Mouse (Mus musculus) heart, postnatal 4 days (tissue): ENCODE measurements at regions not wholly inside any gene's neighbourhood (a gene's known extent, or its start where the extent isn't known, plus 50 kb on each side); places are given as distances from the start of the nearest gene placed in this dataset.
A peak's percentile ranks its signal among the peaks of the same experiment; 100 is the strongest.

Experiments used
- DNase-seq: peaks from one replicate; pipeline ENCODE4 v3.0.0; 2021

DNA sequence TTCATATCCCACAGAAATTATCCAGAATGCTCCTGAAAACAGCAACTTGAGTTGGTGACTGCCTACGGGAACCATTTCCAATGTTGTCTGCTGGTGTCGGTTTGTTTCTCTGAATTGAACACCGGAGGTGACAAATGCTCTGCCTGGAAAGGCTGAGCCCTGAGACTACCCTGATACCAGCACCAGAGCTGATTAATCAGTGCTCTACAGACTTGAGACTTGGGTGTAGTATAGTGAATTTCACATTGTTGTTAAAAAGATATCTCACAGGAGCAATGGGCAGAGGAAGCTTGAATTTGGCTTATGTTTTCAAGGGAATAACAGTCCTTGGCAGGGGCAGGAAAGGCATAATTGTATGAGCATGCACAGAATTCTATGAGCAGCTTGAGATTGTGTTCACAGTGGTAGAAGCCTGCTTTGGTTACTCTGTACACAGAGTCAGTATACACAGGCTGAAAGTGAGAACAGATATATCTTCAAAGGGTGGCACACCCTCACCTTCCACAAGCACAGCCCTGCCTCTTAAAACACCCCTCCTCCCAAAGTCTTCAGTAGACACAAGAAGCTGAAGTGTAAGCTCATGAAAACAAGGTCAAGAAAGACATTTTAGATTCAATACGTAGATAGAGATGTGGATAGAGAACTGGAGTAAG, 447.1 kb downstream of the Meis1 start:
- no peak for DNase-seq

DNA sequence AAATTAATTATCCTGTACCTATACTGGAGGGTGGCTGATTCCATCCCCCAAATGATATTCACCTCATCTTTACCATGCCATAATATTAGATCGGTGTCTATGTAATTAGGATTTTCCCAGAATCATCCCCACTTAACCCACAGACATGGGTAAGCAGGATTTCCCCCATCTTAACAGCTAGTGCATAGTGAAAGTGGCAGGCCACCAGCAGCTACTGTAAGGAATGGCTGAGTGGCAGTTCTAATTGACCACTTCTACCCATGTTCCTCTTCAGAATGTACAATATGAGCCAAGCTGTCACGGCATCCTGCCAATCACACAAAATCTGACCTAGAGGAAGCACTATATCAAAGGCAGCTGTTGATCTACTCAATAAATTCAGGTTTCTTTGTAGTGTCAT, 455.8 kb downstream of the Meis1 start:
- no peak for DNase-seq

DNA sequence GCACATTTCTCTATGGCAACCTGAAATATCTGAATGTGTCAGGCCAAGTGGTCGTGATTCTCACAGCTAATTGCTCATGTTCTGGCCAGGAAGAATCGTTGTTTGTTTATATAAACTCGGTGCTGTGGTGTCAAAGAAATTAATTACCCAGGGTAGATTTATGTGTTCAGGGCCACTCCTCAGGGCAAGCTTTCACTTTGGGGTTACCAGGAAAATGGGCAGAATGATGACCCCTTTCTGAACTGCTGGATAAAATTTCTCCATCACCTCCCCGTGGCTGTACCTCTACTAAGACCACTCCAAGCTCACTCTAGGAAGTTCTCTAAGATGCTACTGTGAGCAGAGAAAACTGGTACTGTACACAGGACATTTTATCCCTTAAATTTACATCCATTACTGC, 460.1 kb downstream of the Meis1 start:
- no peak for DNase-seq

DNA sequence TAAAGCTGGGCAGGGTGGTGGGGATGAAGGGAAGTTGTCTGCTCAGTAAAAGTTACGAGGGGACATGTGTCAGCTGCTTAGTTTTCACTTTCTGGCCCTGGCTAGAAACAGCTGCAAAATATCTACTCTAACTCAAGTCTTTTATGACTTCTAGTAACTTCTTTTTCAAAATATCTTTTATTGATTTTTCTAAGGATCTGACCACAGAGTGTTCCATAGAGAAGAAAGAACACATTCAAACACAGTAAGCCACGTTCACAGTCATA, 483.3 kb downstream of the Meis1 start:
- DNase-seq = no peak

DNA sequence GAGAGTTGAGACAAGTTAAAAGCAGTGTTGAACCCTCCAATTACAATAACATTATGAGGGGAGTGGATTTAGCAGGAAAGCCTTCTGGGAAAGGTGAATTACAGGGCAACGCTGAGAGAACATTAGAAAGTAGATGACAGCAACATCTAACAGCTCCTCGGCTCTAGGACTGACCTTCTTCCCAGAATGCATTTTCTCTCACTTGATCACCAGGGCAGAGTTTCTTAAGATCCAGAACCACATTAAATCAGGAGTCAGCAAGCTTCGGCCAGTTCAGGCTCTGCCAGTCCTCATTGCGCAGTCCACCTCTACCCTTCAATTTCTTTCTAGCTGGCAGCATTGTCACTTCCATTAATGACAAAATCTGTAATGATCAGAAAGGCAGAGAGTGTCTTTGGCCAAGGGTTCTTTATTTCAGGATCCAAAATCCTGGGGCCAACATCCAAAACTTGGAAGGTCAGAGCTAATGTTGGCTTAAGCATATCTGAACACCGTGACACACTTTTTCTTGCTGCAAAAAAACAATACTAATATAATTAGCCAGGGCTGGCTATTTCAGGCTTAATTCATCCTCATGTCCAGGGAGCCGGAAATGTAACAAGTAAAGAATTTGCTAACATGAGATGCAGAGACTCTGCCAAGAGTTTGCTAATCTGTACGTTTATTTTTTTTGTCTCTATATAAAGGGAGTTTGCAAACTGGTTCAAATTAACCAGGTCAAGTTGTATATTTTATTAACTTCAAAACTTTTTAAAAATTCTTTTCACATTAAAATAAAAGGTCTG, 483.8 kb downstream of the Meis1 start:
- no peak for DNase-seq

DNA sequence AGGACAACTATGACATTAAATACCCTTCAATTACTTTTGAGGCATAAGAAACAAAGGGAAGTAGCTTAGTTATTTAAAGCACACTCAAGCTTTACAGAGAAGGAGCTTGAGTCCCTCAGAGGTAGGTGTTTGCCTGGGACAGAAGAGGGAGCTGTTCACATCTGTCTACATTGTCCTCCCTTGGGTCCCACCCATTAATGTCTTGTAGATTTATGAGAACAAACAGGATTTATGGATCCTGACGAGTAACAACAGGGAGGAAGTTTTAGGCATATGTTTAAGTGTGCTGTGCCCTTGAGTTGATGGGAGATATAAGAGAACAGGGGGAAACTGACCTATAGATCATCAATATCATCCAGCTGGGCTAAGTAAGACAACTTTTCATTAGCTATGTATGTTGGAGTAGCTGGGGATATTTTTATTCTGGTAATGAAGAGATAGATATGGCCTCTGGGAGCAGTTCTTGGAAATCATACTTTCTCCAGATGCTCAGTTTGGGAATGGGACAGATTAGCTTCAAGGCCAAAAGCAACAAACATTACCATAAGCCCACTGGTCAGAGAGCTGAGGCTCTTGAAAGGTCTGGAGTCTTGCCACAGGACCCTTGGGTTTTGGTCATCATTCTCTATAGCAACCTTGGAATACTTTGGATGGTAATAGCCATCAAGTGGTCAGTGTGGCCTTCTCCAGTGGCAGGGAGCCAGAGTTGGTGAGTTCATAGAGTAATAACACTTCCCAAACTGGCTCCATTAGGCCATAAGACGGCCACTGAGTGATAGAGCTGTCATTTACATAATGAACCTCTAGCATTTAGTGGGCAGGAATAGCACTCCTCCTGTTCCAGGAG, 487.3 kb downstream of the Meis1 start:
- peak; percentile 47 for DNase-seq

DNA sequence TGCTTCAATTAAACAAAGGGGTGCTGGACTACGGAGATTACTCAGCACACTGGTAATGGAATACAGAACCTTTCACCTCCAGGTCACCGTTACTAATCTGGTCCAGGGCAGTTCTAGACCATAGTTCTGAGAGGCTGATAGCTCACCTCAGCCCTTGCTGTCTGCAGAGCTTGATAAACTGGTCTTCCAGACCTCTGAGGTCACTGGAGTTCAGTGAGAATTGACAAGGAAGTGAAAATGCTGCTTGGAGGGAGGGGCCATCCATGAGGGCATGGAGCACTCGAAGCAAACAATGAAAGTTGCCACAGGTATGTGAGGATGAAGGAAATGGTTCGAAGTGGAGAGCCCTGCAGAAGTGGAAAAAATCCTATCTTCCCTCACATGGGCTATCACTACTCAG, 490.2 kb downstream of the Meis1 start:
- no peak for DNase-seq

DNA sequence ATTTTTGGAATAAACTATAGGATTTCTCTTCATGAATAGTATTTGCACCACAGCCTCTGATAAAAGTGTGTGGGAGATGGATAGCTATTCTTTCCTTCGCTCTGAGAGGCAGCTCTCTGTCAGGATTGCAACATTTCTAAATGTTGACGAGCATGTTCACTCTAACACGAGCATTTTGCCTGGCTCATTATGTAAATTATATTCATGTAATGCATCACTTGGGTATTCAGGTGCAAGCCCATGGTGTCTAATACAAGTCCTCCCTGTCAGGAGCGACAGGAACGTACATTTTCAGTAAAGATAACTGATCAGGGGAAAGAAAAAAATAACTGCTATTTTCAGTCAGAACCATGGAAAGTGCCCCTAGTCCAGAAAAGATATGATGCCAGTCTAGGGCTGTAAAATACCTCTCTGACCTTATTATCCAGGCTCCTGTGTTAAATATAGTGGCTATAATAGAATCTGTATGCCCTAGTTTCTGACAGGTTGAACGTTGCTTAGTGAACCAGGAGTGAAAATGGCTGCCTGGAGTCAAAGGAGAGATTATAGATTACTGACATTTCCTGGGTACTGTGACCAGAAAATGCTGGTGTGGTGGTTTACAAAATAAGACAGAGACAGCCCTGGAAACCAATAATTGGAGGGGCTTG, 523.6 kb downstream of the Meis1 start:
- DNase-seq = no peak

DNA sequence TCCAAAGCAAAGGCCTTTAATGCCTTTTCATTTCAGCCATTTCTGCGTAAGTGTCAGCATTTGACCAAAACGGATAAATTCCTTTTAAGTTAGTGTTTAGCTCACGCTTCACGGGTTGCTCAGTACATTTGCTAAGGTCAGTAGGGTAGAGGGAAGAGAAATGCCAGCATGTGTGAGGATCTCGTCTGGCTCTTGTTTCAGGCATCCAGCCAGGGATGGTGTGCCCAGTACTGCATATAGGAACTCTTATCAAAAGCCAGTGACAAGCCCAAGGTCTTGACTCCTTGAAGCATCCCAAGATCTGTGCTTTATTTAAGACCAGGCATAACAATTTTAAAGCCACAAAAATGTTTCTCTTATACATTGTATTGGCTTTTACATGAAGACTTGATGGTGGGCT, 524.8 kb downstream of the Meis1 start:
- no peak for DNase-seq

DNA sequence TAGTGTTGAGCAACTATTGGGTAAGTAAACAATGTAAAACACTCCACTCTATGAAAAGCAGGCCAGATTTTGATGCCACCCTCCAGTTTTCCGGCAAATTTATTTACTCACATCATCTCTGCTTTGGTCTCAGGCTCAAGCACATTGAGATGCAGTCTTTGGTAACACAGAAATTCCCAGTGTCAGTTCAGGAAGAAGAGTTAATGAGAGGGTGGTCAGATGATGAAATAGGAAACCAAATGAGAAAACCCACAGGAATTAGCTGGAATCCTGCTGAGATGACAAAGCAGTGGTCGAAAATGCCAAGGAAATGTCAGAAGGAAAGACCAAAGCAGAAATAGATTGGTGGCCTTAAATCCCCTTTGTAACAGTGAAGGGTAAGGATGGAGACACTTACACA, 525.7 kb downstream of the Meis1 start:
- no peak for DNase-seq

DNA sequence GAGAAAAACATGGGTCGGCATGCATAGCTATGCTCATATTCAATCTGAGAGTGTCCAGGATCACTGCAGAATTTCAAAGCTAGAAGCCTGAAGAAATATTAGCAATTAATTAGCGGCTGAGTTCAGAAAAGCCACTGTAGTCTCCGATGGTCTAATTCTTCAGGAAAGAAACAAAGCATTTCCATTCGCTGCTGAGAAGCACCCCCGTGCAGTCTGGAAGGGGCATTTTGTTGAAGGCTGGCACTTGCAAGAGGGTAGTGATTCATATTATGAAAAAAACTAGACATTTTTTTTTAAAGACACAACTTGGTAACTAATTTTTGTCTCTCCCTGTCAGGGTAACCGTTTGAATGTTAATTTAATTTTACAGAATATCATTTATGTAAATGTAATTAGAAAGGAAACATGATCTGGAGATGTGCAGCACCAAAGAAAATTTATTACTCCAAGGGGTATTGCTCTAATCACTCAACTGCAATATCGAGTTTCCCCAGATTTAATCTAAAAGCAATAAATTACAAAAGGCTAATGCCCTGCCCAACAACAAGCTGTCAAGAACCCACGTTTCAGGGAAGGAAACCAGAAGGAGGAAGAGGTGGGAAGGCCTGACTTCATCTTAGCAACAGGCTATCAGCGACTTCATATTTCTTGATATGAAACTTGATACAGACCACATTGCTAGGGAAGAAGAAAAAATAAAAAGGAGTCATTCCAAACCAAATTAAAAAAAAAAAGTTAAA, 529.1 kb downstream of the Meis1 start:
- DNase-seq = no peak

DNA sequence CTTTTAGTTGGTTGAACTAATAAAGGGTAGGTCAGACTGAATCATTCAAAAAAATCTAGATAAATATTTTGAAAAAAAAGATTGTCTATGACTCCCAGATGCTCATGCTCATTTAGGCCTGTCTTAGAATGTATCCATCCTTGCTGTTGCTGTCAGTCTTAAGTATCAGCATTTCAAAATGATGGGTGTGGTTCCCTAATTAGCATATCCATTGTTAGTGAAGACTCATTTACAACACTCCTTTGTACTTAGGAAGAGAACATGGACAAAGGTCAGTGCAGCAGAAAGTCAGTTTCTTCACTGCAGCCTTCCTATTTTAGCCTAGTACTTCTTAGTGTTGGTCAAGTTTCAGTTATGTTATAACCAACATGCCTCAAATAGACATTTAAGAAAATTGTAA, 525.2 kb upstream of the Etaa1 start:
- DNase-seq = no peak

DNA sequence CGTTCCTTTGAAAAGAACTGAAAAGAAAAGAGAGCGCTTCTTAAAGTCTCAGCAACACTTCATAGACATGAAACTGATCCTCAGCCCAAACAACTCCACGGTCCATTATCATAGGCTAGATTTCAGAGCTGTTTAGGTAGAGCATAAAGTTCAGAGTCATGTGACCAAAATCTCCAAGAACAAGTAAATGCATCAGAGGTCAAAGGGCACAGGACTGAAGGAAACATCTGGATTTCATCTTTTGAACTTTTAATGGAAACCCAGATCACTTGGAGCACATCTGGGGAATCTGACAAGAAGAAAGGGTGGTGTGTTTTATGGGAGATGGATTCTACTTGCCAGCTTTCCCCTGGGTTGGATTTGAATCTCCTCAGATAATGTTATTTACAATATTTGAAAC, 497.6 kb upstream of the Etaa1 start:
- DNase-seq = no peak

DNA sequence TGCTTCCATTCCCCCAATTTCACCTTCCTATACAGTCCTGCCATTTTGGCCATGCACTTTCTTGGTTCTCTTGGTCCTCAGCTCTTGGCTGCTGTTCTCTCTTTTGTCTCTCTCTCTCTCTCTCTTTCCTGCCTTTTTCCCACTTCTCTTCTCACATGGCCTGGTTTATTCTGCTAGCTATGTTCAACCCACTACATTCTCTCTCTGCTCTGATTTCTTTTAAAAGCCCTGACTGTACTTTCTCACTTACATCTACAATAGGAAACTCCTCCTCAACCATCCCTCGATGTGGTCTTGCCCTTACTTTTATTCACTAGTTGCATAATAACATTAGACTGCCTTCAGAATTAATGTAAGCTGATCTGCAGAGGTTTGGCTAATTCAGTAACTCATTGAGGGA, 495.2 kb upstream of the Etaa1 start:
- DNase-seq = no peak

DNA sequence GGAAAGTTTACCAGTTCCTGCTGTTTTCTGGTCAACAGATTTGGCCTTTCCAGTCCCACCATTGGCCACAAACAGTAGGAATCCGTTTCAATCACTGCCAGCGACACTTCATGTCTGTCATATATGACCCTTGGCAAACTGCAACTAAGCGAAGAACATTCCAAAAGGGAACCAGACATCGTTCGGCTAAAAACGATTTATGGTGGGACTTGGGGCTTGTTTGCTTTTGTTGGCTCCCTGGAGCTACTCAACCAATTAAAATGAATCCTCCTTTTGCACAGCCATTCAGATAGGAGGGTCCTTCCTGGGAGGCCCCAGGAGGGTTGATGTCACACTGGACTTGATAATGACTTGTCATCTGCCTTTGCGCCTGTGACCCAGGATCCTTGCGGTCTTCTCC, 490.9 kb upstream of the Etaa1 start:
- no peak for DNase-seq

DNA sequence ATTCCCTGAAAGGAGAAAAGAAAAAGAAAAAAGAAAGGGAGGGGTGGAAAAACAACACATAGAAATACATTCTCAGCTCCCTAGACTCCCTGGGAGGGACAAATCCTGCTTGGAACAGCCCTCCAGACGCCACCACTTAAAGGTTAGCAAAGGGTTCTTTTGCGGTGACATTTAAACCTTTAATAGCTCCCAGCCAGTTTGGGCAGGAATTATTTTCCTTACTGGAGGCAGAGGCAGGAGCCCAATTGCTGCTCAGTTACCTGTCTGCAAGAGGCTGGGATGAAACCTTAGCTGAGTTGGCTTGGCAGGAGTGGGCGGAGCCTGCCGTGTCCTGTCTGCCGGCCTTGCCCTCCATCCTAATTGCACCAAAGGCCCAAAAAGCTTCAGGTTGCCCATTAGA, 490.4 kb upstream of the Etaa1 start:
- DNase-seq = no peak

DNA sequence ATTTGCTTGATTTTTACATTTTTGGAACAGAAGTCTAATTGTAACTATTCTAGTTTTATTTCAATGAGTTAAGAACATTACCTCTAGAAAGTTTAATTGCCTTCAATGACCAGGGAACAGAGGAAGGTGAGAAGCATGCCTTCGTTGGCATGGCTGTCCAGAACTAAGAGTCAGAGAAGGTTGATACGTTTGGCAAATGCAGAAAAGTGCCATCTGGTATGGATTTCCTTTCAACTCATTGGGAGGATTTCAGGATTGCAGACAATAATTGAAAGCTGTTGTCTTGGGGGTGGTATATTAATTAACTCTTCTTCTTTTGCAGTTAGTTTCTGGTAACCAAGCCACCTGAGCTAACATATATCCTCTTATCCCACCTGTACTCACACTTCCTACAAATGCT, 489.5 kb upstream of the Etaa1 start:
- DNase-seq = no peak

DNA sequence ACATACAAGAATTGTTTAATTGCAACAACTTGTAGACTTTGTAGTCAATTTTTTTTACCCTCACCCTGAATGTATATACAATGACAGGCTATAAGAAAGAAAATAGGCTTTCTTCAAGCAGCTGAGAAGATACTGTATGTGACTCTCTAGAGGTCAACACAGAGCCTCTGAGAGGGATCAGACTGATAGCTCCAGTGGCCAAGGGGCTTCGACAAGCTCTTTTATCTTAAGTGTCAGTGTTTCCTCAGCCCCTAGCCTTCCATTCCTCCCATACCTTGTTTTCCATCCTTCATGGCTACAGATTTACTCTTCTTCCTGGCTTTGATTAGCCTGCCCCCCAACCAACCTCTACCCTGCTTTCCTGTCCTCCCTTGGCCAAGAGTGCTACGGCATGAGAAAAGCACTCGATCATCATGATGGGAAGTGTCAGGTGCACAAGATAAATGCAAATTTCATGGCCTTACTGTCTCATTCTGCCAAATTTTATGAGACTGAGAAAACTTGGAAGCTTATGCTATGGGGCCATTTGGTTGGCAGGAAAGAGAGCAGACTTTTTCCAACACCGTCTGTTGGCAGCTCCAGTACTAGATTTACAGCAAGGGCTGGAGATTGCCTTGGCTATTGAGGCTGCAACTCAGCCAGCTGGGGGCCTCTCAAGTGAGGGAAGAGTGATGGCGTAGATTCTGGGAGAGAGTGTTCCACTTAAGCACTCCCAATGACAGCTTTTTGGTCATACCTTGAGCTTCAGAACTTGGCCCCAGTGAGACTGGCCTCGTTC, 484.3 kb upstream of the Etaa1 start:
- no peak for DNase-seq

DNA sequence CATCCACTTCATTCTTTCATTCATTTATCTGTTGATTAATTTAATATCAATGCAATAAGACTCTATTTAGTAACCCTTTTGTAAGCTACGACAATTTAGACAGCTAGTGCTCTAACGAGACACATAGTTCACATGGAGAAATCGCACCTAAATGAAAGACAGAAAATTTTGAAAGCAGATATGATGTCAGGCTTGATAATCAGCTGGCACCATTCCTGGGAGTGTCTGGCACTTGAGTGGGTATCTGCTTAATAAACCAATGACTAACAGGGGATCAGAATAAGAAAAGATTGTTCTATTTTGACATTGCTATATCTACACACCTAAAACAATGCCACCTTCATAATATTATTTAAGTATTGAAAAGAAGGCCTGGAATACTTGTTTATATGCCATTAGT, 467.4 kb upstream of the Etaa1 start:
- no peak for DNase-seq

DNA sequence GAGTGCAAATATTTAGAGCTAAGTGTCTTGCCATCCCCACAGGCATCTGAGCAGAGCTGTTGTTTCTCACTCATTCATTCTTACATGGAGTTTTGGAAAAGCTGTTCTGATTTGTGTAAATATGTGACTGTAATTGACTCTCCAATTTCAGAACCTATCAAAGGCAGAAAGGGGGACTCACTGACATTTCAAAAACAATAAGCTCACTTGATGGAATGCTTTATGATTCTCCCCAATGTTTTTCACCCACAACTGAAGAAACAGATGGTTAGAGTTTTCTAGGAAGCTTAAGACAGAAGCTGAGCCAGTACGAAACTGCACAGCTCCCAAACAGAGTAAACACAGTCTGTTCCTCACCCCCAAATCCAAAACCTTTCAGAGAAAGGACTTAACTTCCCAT, 460.1 kb upstream of the Etaa1 start:
- no peak for DNase-seq

DNA sequence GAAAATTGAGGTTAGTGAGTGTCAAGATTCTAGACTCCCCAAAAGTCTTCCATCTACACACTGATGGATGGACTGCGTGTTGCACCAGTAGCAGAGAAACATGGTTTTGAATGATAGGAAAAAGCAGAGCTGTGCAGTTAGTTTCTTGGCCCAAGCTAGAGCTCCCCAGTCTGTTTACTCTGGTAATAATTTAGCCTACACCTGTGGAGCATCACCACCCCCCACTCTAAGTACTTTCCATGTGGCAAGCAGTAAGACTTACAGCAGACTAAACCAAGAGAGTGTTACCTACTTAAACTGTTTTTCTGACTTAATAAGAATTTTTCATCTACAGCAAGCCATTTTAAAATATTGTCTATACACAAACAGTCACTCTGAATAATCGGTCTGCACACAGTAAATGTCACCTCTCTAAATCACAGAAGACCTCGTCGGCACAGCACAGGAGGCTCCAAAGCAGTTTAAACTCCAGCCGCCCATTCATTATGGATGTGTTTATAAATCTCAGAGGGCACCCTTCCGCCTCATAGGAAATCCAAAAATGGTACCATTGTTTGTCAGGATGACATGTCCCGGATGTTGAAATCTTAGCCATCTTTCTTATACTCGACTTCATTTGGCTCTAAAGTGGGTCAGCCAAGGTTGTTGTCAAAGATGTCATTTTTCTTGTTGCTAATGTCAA, 454.5 kb upstream of the Etaa1 start:
- DNase-seq = no peak
